Mouse (Mus musculus) heart, postnatal 25 days (tissue): ENCODE data around the gene Vamp4. TPM values are rescaled to one million over a fixed set of nuclear protein-coding genes. Genes with fewer than 3 reads are reported as not detected.

ENCODE experiments used
- DNase-seq: peaks from one replicate; pipeline ENCODE4 v3.0.0; 2022; ENCODE audit warnings: low spot score
- intact Hi-C: fragments of 180-260 bp; cut with DNase I; formaldehyde crosslinking; loops from one replicate; pipeline ENCODE4 v1.15.1; 2025
- total RNA-seq, 2 experiments: library from RNA; stranded (reverse); gene quantifications; 2 replicates each; pipeline ENCODE4 v1.2.3; 2021

Vamp4 gene
- total RNA-seq, 2 experiments from 2014 or later, result 19.9 to 24.0 TPM

DNA sequence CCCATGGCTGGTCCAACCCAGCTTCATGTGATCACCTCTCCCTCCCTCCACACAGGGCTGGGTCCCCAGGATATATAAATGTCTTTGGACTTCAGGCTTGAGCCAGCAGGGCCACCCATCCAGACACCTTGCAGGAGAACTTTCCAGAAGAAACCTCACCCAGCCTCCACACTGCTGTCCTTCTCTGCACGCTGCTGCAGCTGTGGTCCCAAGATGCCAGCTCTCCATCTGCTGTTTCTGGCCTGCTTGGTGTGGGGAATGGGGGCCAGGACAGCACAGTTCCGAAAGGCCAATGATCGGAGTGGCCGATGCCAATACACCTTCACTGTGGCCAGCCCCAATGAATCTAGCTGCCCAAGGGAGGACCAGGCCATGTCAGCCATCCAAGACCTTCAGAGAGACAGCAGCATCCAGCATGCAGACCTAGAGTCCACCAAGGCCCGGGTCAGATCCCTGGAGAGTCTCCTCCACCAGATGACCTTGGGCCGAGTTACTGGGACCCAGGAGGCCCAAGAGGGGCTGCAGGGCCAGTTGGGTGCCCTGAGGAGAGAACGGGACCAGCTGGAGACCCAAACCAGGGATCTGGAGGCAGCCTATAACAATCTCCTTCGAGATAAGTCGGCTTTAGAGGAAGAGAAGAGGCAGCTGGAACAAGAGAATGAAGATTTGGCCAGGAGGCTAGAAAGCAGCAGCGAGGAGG lies 68.9 kb downstream of the Vamp4 start, which contains the start of gene Myoc:
Gene Myoc (plus strand): TSS at position 105 of the 700 bp plus-strand sequence.
- DNase-seq, result peak; percentile 17
- intact Hi-C loops, result no loop called here

DNA sequence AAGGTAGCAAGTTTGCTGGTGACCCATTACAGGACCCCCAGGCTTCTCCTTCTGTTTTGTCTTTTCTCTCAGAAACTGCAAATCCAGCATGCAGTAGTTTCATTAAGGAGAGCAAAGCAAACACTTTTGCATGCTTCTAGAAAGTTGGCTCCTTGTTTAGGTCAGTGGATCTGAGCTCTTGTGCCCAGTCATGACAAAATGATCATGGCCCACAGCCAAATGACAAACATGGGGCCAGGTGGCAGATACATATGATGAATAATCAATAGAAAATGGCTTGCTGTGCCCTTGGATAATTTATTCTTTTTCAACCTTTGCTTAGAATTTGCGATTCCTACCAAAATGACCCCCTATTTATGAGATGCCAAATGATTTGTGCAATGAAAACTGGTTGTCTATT lies 69.5 kb downstream of the Vamp4 start:
- intact Hi-C loops, result no loop called here
- DNase-seq, result no peak

DNA sequence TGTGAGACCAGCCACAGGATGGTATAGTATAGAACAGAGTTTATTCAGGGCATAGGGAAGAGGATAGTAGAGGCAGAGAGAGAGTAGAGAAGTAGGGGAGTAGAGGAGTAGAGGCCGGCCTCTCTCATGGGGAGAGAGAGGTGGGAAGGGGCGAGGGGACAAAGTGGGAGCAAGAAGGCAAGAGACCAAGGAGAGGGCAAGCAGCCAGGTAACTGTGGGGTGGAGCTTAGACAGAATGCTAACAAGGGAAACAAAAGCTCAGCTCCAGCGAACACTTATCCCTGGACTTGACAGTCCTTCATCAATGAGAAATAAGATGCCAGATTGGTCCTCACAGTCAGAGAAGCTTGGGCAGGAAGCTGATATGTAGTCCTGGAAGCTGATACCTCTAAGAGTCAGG lies 72.3 kb downstream of the Vamp4 start:
- intact Hi-C loops, result no loop called here
- no peak for DNase-seq

DNA sequence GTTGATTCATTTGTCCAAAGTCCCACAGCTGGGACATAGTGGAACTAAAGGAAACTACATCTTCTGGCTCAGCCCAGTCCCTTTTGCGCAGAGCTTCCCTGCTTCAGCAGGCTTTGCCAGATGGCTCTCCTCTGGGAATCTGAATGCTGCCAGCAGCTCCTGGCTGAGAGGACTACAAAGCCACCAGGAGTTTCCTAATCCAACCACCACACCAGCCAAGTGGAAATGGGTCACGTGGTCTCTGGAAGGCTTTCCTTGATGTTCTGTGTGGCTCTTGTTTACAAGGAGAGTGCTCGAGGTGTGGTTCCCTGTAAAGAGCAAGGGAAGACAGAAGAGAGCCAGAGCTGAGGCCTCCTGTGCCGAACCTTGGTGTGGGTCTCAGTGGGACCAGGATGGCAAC lies 73.4 kb downstream of the Vamp4 start:
- intact Hi-C loops, result no loop called here
- DNase-seq, result peak; percentile 87

DNA sequence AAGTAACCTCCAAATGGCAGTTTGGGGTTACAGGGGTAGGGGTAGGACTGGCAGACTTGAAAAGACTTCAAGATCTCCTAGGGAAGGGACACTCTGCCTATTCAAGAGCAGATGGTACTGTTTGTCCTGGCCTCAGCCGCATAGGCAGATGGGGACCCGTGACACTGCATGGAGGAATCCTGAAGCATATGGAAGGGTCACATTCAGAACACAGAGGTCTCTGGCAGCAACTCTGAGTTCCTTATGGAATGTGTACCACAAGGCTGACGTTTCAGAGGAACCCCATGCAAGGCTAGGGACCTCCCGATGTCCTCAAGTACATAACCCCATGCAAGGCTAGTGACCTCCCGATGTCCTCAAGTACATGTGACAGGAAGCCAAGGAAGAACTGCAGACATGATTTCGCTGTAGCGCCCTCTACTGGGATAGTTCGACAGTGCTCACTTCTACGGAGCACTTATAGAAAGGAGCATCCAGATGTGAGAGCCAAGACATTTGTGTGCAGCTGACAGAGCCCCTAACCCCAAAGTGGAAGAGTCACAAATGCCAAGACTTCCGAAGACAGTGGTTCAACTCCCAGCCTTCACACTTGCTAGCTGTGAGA lies 75.9 kb downstream of the Vamp4 start:
- intact Hi-C loops, result no loop called here
- DNase-seq, result no peak

DNA sequence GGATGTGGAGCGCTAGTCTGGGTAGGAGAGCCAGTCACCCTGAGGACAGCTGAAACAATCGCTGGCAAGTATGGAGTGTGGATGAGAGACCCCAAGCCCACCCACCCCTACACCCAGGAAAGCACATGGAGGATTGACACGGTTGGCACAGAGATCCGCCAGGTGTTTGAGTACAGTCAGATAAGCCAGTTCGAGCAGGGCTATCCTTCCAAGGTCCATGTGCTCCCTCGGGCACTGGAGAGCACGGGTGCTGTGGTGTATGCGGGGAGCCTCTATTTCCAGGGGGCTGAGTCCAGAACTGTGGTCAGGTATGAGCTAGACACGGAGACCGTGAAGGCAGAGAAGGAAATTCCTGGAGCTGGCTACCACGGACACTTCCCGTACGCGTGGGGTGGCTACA lies 78.1 kb downstream of the Vamp4 start:
- intact Hi-C loops, result no loop called here

More for the DNA sequence above, 78.1 kb downstream of the Vamp4 start:
- DNase-seq, result no peak

Other genes starting within 250 kb of the Vamp4 start
- 1 to 10 TPM; 4.7 to 7.4 TPM for gene Dnm3, start 92.5 kb upstream of the Vamp4 start, total RNA-seq
- 1 to 10 TPM; 4.1 to 5.7 TPM for gene Mettl13, start 22.0 kb upstream of the Vamp4 start, total RNA-seq
- 1 to 10 TPM; 2.3 TPM for gene Myoc, start 68.6 kb downstream of the Vamp4 start, total RNA-seq
- not detected for gene Myocos, start 87.7 kb downstream of the Vamp4 start, total RNA-seq
- gene Prrc2c, start 170.0 kb downstream of the Vamp4 start, total RNA-seq, result 10 to 100 TPM; 74.4 to 83.8 TPM
- gene Fmo4, start 243.5 kb downstream of the Vamp4 start, total RNA-seq, result under 1 TPM in 1 of 2 experiments, not detected in 1; 0.10 TPM